Mouse (Mus musculus): Measurements from ENCODE around the gene Desi1.

The Desi1 gene

GRCm38 (mm10) chr15:81966062-81966829 lies 67.4 kb downstream of the Desi1 start:
- DNase-seq (ENCODE audit: low read depth, low spot score), result no peak

- no peak for DNase-seq (ENCODE audit: low read depth, low spot score)
These were observed 68.6 kb downstream of the Desi1 start for GRCm38 (mm10) chr15:81964980-81965545.

DNA sequence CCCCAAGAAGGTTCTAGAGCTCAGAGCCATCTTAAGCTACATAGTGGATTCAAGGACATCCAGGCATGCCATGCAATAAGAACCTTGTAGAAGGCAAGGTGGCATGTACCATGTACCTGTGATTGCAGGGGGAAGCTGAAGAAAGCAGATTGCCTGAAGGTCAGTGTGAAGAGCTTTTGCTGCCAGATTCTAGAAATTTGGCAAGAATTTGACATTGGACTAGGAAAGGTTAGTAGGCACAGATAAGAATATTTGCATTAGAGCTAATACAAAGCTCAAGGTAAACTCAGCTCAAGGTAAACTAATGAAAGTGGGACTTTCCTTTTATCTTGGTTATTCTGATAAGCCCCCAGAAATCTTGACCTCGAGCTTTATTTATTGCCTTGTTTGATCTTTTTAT lies 69.4 kb downstream of the Desi1 start:
- DNase-seq (ENCODE audit: low read depth, low spot score), result no peak

DNA sequence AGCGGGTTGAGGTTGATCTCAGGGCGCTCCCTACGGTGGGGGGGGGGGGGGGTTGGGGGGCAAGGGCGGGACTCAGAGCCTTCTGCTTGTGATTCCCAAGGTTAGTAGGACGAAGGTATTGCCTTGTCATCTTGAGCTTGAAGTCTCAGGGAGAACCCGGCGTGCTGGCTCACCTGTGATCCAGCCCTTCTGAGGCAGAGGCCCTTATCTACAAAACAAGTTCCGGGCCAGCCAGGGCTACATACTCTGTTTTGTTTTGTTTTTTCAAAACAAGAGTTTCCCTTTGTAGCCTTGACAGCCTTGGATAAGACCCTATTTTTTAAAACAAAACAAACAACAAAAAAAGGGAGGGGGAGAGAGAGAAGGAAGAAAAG lies 72.6 kb downstream of the Desi1 start:
- DNase-seq (ENCODE audit: low read depth, low spot score), result no peak

DNA sequence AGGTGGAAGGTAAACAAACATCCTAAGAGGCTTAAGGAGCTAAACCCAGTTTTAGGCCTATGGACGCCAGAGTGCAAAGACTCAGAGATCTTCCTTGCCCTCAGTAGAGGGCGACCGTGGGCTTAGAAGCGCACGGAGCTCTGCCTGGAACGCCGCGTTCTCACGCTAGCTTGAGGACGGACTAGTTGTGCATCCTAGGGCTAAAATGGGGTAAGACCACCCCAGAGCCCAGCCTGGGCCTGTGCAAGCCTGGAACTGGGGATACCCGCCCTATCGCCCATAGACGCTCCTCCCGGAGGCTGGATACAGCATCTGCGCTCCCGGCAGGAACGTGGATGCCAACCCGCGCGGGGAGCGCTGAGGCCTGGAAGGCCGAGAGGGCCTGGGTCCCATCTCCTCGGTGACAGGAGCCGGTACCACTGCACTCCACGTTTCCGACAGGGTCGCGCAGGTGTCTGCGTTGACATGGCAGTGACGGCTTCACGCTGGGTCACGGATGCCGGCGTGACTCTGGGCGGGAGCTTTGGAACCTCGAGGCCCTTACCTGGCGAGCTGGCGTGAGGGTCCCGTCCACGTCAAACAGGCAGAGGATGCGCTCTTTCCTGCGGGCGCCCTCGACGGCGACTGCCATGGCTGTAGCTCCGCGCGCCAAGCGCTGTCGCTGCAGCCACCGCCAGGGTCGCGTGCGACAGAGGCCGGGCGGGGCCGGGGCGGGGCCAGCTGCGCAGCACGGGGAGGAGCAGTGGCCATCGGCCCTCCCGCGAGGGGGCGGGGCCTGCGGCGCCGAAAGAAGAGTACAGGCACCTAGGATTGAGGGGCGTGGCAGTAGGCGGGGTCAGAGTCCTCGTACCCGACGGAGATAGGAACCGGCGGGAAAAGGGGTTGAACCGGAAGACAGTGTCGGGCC lies 73.2 kb downstream of the Desi1 start, which contains the start of gene Pmm1:
Gene Pmm1, minus strand, starts transcription at position 760 of the 907 bp plus-strand sequence.
- DNase-seq (ENCODE audit: low read depth, low spot score), result peak; percentile 99

DNA sequence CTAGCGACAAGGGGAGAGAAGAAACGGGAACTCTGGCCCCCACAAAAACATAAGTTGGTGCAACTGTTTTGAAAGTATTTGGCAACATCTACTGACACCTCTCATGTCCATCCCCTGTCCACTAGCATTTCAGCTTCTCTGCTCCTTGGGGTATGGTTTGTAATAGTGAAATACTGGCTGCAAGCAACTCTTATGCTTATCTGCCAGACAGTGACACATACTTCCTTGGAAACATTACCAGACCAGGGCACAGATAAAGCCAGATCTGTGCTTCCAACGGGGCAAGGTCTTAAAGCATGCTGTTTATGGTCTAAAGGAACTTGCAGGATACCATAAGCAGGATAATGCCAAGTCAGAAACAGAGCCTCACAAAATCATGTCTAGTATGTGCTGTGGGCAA lies 74.8 kb downstream of the Desi1 start:
- DNase-seq (ENCODE audit: low read depth, low spot score), result no peak

DNA sequence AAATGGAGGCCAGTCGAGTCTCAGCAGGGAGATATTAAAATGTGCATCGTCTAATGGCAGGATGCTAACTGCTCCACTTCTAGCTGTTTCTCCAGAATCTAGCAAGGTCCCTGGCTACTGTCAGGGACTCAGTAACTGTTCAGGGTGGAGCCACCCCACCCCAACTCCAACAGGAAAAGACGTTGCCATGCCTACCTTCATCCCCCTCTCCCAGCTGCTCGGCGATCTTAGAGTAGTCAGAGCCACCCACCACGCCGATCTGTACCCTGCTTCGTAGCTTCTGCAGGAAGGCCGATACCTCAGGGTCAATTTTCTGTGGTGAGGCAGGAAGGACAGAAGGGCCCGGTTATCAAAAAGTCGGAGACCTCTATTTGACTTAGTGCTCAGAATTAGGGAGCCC lies 76.1 kb downstream of the Desi1 start:
- no peak for DNase-seq (ENCODE audit: low read depth, low spot score)

DNA sequence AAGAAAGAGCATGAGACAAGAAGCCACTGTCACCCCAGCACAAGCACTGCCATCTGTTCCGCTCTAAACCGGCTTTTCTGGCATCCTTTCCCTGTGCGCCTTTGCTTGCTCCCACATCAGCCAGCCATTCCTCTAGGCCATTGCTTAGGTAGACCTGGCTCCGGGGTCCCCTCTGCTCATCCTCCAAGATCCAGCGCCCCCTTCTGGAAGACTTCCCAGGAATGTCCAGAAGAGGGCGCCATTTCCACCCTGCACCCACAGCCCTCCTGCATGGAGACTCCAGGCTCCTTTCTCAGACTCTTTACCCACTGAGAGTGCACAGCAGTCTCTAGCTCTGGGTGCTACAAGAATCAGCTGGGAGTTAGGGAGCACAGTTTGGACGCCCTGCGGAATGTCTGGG lies 77.2 kb downstream of the Desi1 start:
- DNase-seq (ENCODE audit: low read depth, low spot score), result peak; percentile 41

GRCm38 (mm10) chr15:81955414-81955813 lies 78.2 kb downstream of the Desi1 start:
- DNase-seq (ENCODE audit: low read depth, low spot score), result no peak

- DNase-seq (ENCODE audit: low read depth, low spot score), result no peak
These were observed 78.9 kb downstream of the Desi1 start for GRCm38 (mm10) chr15:81954716-81955115.

- DNase-seq (ENCODE audit: low read depth, low spot score), result no peak
These were observed 79.5 kb downstream of the Desi1 start for GRCm38 (mm10) chr15:81954151-81954583.

- DNase-seq (ENCODE audit: low read depth, low spot score), result no peak
These were observed 81.4 kb downstream of the Desi1 start for GRCm38 (mm10) chr15:81952310-81952709.

- no peak for DNase-seq (ENCODE audit: low read depth, low spot score)
These were observed 82.5 kb downstream of the Desi1 start for GRCm38 (mm10) chr15:81951159-81951558.

DNA sequence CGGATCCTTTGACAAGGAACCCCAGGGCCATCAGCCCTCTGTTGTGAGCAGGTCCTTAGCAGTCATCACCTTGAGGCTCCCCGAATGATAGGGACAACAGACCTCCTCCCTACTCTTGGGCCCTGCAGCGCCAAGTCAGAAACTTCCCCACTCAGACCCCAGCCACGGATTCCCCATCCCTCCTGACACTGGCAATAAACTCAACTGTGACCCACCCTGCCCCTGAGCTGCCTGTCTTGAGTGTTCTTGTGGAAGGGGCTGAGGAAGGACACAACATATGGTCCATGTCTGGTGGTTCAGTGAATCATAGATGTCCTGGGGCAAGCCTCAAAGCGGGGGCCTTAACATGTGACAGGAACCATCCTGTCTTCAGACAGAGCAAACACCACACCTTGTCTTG lies 82.9 kb downstream of the Desi1 start:
- DNase-seq (ENCODE audit: low read depth, low spot score), result no peak

GRCm38 (mm10) chr15:81949476-81950131 lies 84.1 kb downstream of the Desi1 start:
- no peak for DNase-seq (ENCODE audit: low read depth, low spot score)

DNA sequence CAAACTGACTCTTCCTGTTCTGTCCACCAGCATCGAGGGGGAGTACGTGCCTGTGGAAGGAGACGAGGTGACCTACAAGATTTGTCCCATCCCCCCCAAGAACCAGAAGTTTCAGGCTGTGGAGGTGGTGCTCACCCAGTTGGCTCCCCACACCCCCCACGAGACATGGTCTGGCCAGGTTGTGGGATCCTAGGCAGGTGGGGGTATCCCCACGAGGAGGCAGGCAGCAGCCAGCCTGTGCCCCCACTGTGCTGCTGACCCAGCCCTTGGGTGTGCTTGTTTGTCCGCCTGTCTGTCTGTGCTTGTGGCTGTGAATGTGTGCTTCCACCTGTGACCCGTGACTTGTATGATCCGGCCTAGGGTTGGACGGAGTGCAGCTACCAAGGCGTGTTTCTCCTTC lies 84.6 kb downstream of the Desi1 start:
- no peak for DNase-seq (ENCODE audit: low read depth, low spot score)

- DNase-seq (ENCODE audit: low read depth, low spot score), result no peak
These were observed 90.4 kb downstream of the Desi1 start for GRCm38 (mm10) chr15:81943176-81943749.

Measured in c-Kit-negative CD71-positive TER-119-positive erythroid progenitor cells, embryonic 14.5 days (primary cell).